Mouse (Mus musculus): Measurements from ENCODE around the gene Zc3h12a.

Zc3h12a gene

GRCm38 (mm10) chr4:125144627-125145026, 17.0 kb upstream of the Zc3h12a start:
- DNase-seq (ENCODE audit: low spot score) = no peak

GRCm38 (mm10) chr4:125144211-125144610, 16.6 kb upstream of the Zc3h12a start:
- DNase-seq (ENCODE audit: low spot score) = no peak

GRCm38 (mm10) chr4:125138321-125138720, 10.7 kb upstream of the Zc3h12a start:
- no peak for DNase-seq (ENCODE audit: low spot score)

GRCm38 (mm10) chr4:125136303-125136888, 8.8 kb upstream of the Zc3h12a start:
- DNase-seq (ENCODE audit: low spot score) = no peak

- DNase-seq (ENCODE audit: low spot score) = no peak
Measured at GRCm38 (mm10) chr4:125135076-125135855, 7.6 kb upstream of the Zc3h12a start.

- DNase-seq (ENCODE audit: low spot score) = no peak
Measured at GRCm38 (mm10) chr4:125134631-125135030, 7.0 kb upstream of the Zc3h12a start.

GRCm38 (mm10) chr4:125134192-125134591, 6.6 kb upstream of the Zc3h12a start:
- DNase-seq (ENCODE audit: low spot score) = no peak

GRCm38 (mm10) chr4:125132394-125132793, 4.8 kb upstream of the Zc3h12a start:
- peak; percentile 82 for DNase-seq (ENCODE audit: low spot score)

GRCm38 (mm10) chr4:125131493-125131892, 3.9 kb upstream of the Zc3h12a start:
- DNase-seq (ENCODE audit: low spot score) = no peak

GRCm38 (mm10) chr4:125126761-125127160, 879 bp downstream of the Zc3h12a start:
- no peak for DNase-seq (ENCODE audit: low spot score)

- DNase-seq (ENCODE audit: low spot score) = no peak
Measured at GRCm38 (mm10) chr4:125126186-125126585, 1.5 kb downstream of the Zc3h12a start.

- DNase-seq (ENCODE audit: low spot score) = no peak
Measured at GRCm38 (mm10) chr4:125125361-125125921, 2.2 kb downstream of the Zc3h12a start.

GRCm38 (mm10) chr4:125124424-125125209, 3.0 kb downstream of the Zc3h12a start:
- no peak for DNase-seq (ENCODE audit: low spot score)

GRCm38 (mm10) chr4:125123279-125123671, 4.4 kb downstream of the Zc3h12a start:
- no peak for DNase-seq (ENCODE audit: low spot score)

GRCm38 (mm10) chr4:125122431-125123278, 5.0 kb downstream of the Zc3h12a start:
- peak; percentile 68 for DNase-seq (ENCODE audit: low spot score)

- DNase-seq (ENCODE audit: low spot score) = no peak
Measured at GRCm38 (mm10) chr4:125119721-125120120, 7.9 kb downstream of the Zc3h12a start.

GRCm38 (mm10) chr4:125119070-125119469, 8.6 kb downstream of the Zc3h12a start:
- no peak for DNase-seq (ENCODE audit: low spot score)

- DNase-seq (ENCODE audit: low spot score) = no peak
Measured at GRCm38 (mm10) chr4:125117902-125118320, 9.7 kb downstream of the Zc3h12a start.

GRCm38 (mm10) chr4:125116929-125117328, 10.7 kb downstream of the Zc3h12a start:
- no peak for DNase-seq (ENCODE audit: low spot score)

GRCm38 (mm10) chr4:125116090-125116861, 11.4 kb downstream of the Zc3h12a start:
- DNase-seq (ENCODE audit: low spot score) = no peak

GRCm38 (mm10) chr4:125115710-125116089, 11.9 kb downstream of the Zc3h12a start:
- no peak for DNase-seq (ENCODE audit: low spot score)

Measured in testis, postnatal 10 days (tissue).